ENCODE assay signal across 35 mouse cellular contexts in the genomic region with DNA sequence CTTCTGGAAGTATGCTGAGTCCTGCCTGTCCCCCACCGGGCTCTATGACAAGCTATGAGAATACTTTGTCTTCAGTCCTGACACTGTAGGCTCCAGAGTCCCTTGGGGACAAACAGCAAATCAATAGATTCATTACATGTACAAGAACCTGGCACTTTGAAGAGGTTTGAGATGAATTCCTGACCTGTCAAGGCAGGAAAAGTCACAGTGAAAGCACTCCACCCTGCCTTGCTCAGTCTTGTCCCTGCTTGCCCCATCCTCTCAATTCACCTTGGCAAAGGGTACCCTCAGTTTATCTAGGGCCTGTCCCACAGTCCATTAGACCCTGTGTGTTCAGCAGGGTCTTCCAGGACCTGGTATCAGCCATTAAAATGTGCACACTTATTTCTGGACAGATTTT.
"Had no signal": no experiment of that assay in that cellular context is flagged by ENCODE, and none has a peak within 500 bp of the region (broad histone marks: within the 10 kb centered on the region; RNA-seq: fewer than 3 reads in every experiment).

No protein-coding gene starts in this region.

- ATAC-seq: hindbrain, embryonic 16.5 days; hindbrain, postnatal 0 days; inflammation-experienced regulatory T-cells, adult 6 months; intestine, embryonic 15.5 days; intestine, embryonic 16.5 days; intestine, postnatal 0 days had no signal

- H3K27me3 ChIP-seq: heart, embryonic 12.5 days; heart, embryonic 13.5 days; heart, embryonic 15.5 days; hindbrain, embryonic 12.5 days; hindbrain, embryonic 13.5 days; hindbrain, embryonic 15.5 days; intestine, embryonic 15.5 days; kidney, embryonic 15.5 days had no signal

- H3K4me3 ChIP-seq: heart, embryonic 12.5 days; heart, embryonic 13.5 days; heart, embryonic 15.5 days; hindbrain, embryonic 10.5 days; hindbrain, embryonic 12.5 days; hindbrain, embryonic 13.5 days; hindbrain, embryonic 15.5 days; intestine, embryonic 15.5 days; kidney, embryonic 15.5 days; layer of hippocampus, adult 2 months; left cerebral cortex, adult 2 months had no signal

- H3K9ac ChIP-seq: heart, embryonic 12.5 days; heart, embryonic 13.5 days; heart, embryonic 15.5 days; hindbrain, embryonic 12.5 days; hindbrain, embryonic 13.5 days; hindbrain, embryonic 14.5 days; hindbrain, embryonic 15.5 days; intestine, embryonic 15.5 days; kidney, embryonic 15.5 days had no signal

- H3K4me2 ChIP-seq: heart, embryonic 11.5 days; heart, embryonic 12.5 days; heart, embryonic 13.5 days; heart, embryonic 15.5 days; hindbrain, embryonic 12.5 days; hindbrain, embryonic 13.5 days; hindbrain, embryonic 14.5 days; hindbrain, embryonic 15.5 days; intestine, embryonic 15.5 days; kidney, embryonic 15.5 days had no signal

- H3K36me3 ChIP-seq: heart, embryonic 12.5 days; heart, embryonic 13.5 days; heart, embryonic 15.5 days; hindbrain, embryonic 10.5 days; hindbrain, embryonic 12.5 days; hindbrain, embryonic 13.5 days; hindbrain, embryonic 15.5 days; intestine, embryonic 15.5 days; kidney, embryonic 15.5 days had no signal

- DNase-seq: heart, postnatal 10 days; heart, postnatal 14 days; heart, postnatal 36 days; heart, postnatal 4 days; kidney, adult 11 months; kidney, adult 18-20 months; kidney, adult 2 months; kidney, adult 8-10 months; kidney, adult 9 months; kidney, postnatal 10 days; kidney, postnatal 14 days; kidney, postnatal 25 days; kidney, postnatal 36 days; kidney, postnatal 4 days; layer of hippocampus, adult 9-11 months; layer of hippocampus, postnatal 36 days had no signal

- H3K27ac ChIP-seq: heart, embryonic 13.5 days; heart, embryonic 15.5 days; hindbrain, embryonic 10.5 days; hindbrain, embryonic 12.5 days; hindbrain, embryonic 13.5 days; hindbrain, embryonic 14.5 days; hindbrain, embryonic 15.5 days; hindbrain, postnatal 0 days; intestine, embryonic 15.5 days; kidney, embryonic 15.5 days; kidney, postnatal 0 days; layer of hippocampus, adult 2 months; left cerebral cortex, adult 2 months had no signal

- H3K9me3 ChIP-seq: heart, embryonic 12.5 days; heart, embryonic 13.5 days; heart, embryonic 15.5 days; hindbrain, embryonic 10.5 days; hindbrain, embryonic 12.5 days; hindbrain, embryonic 13.5 days; hindbrain, embryonic 15.5 days; intestine, embryonic 15.5 days; kidney, embryonic 15.5 days had no signal
